Mouse (Mus musculus) MEL (cell line): ENCODE results near the gene Entpd7. TPM values are rescaled to one million over a fixed set of nuclear protein-coding genes. Genes with fewer than 3 reads are reported as not detected.

Source experiments
- DNase-seq: peaks from one replicate; pipeline ENCODE4 v3.0.0; 2011; ENCODE audit warnings: low read depth, low spot score
- H3K27ac ChIP-seq: 2 replicates; pipeline ENCODE4 v1.5.1; 2012; ENCODE audit warnings: low read depth, mild to moderate bottlenecking, control low read depth, low read length, moderate library complexity; ENCODE audit not compliant: control insufficient read depth
- H3K27me3 ChIP-seq, 2 experiments: fragments of 150-350 bp in 1 of 2; sonication (generic) in 1 of 2; 2 replicates each; pipeline ENCODE4 v1.6.1; 2012; ENCODE audit warnings: low read length in 2 of 2, mild to moderate bottlenecking in 2 of 2, improper control_type of control experiment in 1 of 2, moderate library complexity in 1 of 2; ENCODE audit not compliant: insufficient read depth in 2 of 2, control insufficient read depth in 1 of 2
- H3K36me3 ChIP-seq, 2 experiments: 2 replicates each; pipeline ENCODE4 v1.6.1; 2012 to 2014; ENCODE audit warnings: low read length in 2 of 2, improper control_type of control experiment in 1 of 2, inconsistent platforms in 1 of 2, mild to moderate bottlenecking in 1 of 2; ENCODE audit not compliant: insufficient read depth in 2 of 2, control insufficient read depth in 1 of 2
- H3K4me1 ChIP-seq, 2 experiments: fragments of 150-350 bp in 1 of 2; sonication (generic) in 1 of 2; 2 replicates each; pipeline ENCODE4 v1.6.1; 2012; ENCODE audit warnings: low read length in 2 of 2, improper control_type of control experiment in 1 of 2, mild to moderate bottlenecking in 1 of 2; ENCODE audit not compliant: insufficient read depth in 2 of 2, control insufficient read depth in 1 of 2
- H3K4me3 ChIP-seq, 2 experiments: fragments of 150-350 bp in 1 of 2; sonication (generic) in 1 of 2; 2 replicates each; pipeline ENCODE4 v1.5.1; 2012; ENCODE audit warnings: low read depth in 2 of 2, low read length in 2 of 2, mild to moderate bottlenecking in 2 of 2, moderate library complexity in 2 of 2, control low read depth in 1 of 2, improper control_type of control experiment in 1 of 2; ENCODE audit not compliant: control insufficient read depth in 1 of 2, insufficient read depth in 1 of 2
- H3K79me2 ChIP-seq: 2 replicates; pipeline ENCODE4 v1.6.1; 2012; ENCODE audit warnings: mild to moderate bottlenecking, low read length, moderate library complexity; ENCODE audit not compliant: control insufficient read depth, poor library complexity, insufficient read depth
- H3K9ac ChIP-seq: 2 replicates; pipeline ENCODE4 v1.6.1; 2012; ENCODE audit warnings: low read depth, mild to moderate bottlenecking, control low read depth, low read length, moderate library complexity; ENCODE audit not compliant: control insufficient read depth, poor library complexity, severe bottlenecking
- H3K9me3 ChIP-seq: fragments of 150-350 bp; sonication (generic); replicated peaks from 2 replicates; pipeline ENCODE4 v1.6.1; 2012; ENCODE audit warnings: mild to moderate bottlenecking, low read length, improper control_type of control experiment, moderate library complexity; ENCODE audit not compliant: insufficient read depth
- BHLHE40 ChIP-seq: IDR thresholded peaks from 2 replicates; pipeline ENCODE4 v1.6.1; 2012; ENCODE audit warnings: low read depth, mild to moderate bottlenecking, inconsistent platforms, low read length, improper control_type of control experiment, borderline replicate concordance
- CHD2 ChIP-seq: IDR thresholded peaks from 2 replicates; pipeline ENCODE4 v1.6.1; 2011; ENCODE audit warnings: low read length, improper control_type of control experiment
- CTCF ChIP-seq, 3 experiments: IDR thresholded peaks in 2 of 3; conservative IDR thresholded peaks in 1 of 3; 2 replicates each; pipeline ENCODE4 v1.5.1; 2011 to 2012; ENCODE audit warnings: low read length in 3 of 3, low read depth in 2 of 3, mild to moderate bottlenecking in 2 of 3, improper control_type of control experiment in 1 of 3, inconsistent platforms in 1 of 3, mixed read lengths in 1 of 3, moderate library complexity in 1 of 3; ENCODE audit not compliant: control insufficient read depth in 1 of 3, insufficient read depth in 1 of 3, poor library complexity in 1 of 3, severe bottlenecking in 1 of 3
- E2F4 ChIP-seq: IDR thresholded peaks from 2 replicates; pipeline ENCODE4 v1.6.1; 2011; ENCODE audit warnings: low read depth, low read length, improper control_type of control experiment, borderline replicate concordance
- ELF1 ChIP-seq: IDR thresholded peaks from 2 replicates; pipeline ENCODE4 v1.6.1; 2014; ENCODE audit warnings: low read depth, mild to moderate bottlenecking, inconsistent platforms, low read length, improper control_type of control experiment, moderate library complexity
- ETS1 ChIP-seq: IDR thresholded peaks from 2 replicates; pipeline ENCODE4 v1.6.1; 2012; ENCODE audit warnings: low read depth, mild to moderate bottlenecking, inconsistent platforms, low read length, improper control_type of control experiment, moderate library complexity
- HCFC1 ChIP-seq: IDR thresholded peaks from 2 replicates; pipeline ENCODE4 v1.6.1; 2012; ENCODE audit warnings: low read depth, mild to moderate bottlenecking, inconsistent platforms, low read length, improper control_type of control experiment, moderate library complexity
- MAFK ChIP-seq: IDR thresholded peaks from 2 replicates; pipeline ENCODE4 v1.6.1; 2011; ENCODE audit warnings: low read depth, mild to moderate bottlenecking, low read length, improper control_type of control experiment, borderline replicate concordance
- MAX ChIP-seq: IDR thresholded peaks from 2 replicates; pipeline ENCODE4 v1.6.1; 2011; ENCODE audit warnings: low read length, improper control_type of control experiment
- MAZ ChIP-seq: IDR thresholded peaks from 2 replicates; pipeline ENCODE4 v1.6.1; 2012; ENCODE audit warnings: low read depth, mild to moderate bottlenecking, inconsistent platforms, low read length, improper control_type of control experiment
- MXI1 ChIP-seq: IDR thresholded peaks from 2 replicates; pipeline ENCODE4 v1.6.1; 2011; ENCODE audit warnings: mild to moderate bottlenecking, low read depth, low read length, improper control_type of control experiment
- MYC ChIP-seq: IDR thresholded peaks from 2 replicates; pipeline ENCODE4 v1.6.1; 2011; ENCODE audit warnings: low read depth, mild to moderate bottlenecking, low read length, improper control_type of control experiment, moderate library complexity
- NELFE ChIP-seq: IDR thresholded peaks from 2 replicates; pipeline ENCODE4 v1.6.1; 2011; ENCODE audit warnings: low read depth, low read length, improper control_type of control experiment
- NRF1 ChIP-seq: IDR thresholded peaks from 2 replicates; pipeline ENCODE4 v1.6.1; 2014; ENCODE audit warnings: low read depth, mild to moderate bottlenecking, inconsistent platforms, low read length, improper control_type of control experiment, moderate library complexity; ENCODE audit not compliant: poor library complexity, insufficient read depth, severe bottlenecking
- POLR2A ChIP-seq, 2 experiments: IDR thresholded peaks; 2 replicates each; pipeline ENCODE4 v1.6.1; 2011 to 2012; ENCODE audit warnings: low read length in 2 of 2, mild to moderate bottlenecking in 2 of 2, control low read depth in 1 of 2, improper control_type of control experiment in 1 of 2, low read depth in 1 of 2, moderate library complexity in 1 of 2; ENCODE audit not compliant: control insufficient read depth in 1 of 2, insufficient read depth in 1 of 2, poor library complexity in 1 of 2
- SIN3A ChIP-seq: IDR thresholded peaks from 2 replicates; pipeline ENCODE4 v1.6.1; 2012; ENCODE audit warnings: low read length, improper control_type of control experiment, inconsistent platforms
- TAL1 ChIP-seq: IDR thresholded peaks from 2 replicates; pipeline ENCODE4 v1.6.1; 2012; ENCODE audit warnings: mild to moderate bottlenecking, inconsistent platforms, low read length, moderate library complexity, mixed read lengths
- TBP ChIP-seq: IDR thresholded peaks from 2 replicates; pipeline ENCODE4 v1.8.0; 2011; ENCODE audit warnings: low read depth, low read length, improper control_type of control experiment
- TCF12 ChIP-seq: IDR thresholded peaks from 2 replicates; pipeline ENCODE4 v1.6.1; 2014; ENCODE audit warnings: low read depth, mild to moderate bottlenecking, inconsistent platforms, low read length, improper control_type of control experiment, moderate library complexity
- USF2 ChIP-seq, 2 experiments: IDR thresholded peaks; 2 replicates each; pipeline ENCODE4 v1.6.1; 2011 to 2012; ENCODE audit warnings: improper control_type of control experiment in 2 of 2, low read length in 2 of 2, borderline replicate concordance in 1 of 2, inconsistent platforms in 1 of 2, low read depth in 1 of 2, mild to moderate bottlenecking in 1 of 2; ENCODE audit not compliant: insufficient read depth in 1 of 2
- ZC3H11A ChIP-seq: IDR thresholded peaks from 2 replicates; pipeline ENCODE4 v1.6.1; 2012; ENCODE audit warnings: low read depth, mild to moderate bottlenecking, inconsistent platforms, low read length, improper control_type of control experiment
- ZKSCAN1 ChIP-seq: IDR thresholded peaks from 2 replicates; pipeline ENCODE4 v1.6.1; 2012; ENCODE audit warnings: low read depth, mild to moderate bottlenecking, inconsistent platforms, low read length, improper control_type of control experiment, moderate library complexity
- ZMIZ1 ChIP-seq: IDR thresholded peaks from 2 replicates; pipeline ENCODE4 v1.6.1; 2012; ENCODE audit warnings: low read depth, mild to moderate bottlenecking, inconsistent platforms, low read length, improper control_type of control experiment, moderate library complexity
- polyA plus RNA-seq, 2 experiments: library from polyadenylated mRNA; stranded (reverse) in 1 of 2; unstranded in 1 of 2; fragments of >175 nt in 1 of 2; fragments of >200 nt in 1 of 2; gene quantifications; 2 replicates each; pipeline versions ENCODE4 v1.2.1 to v1.2.4; 2012; ENCODE audit warnings: low replicate concordance in 2 of 2, low read depth in 1 of 2; ENCODE audit not compliant: insufficient read length in 2 of 2, insufficient read depth in 1 of 2, missing spikeins in 1 of 2
- total RNA-seq: library from RNA; depleted of rRNA; stranded (reverse); fragments of 300-350 nt; gene quantifications from 2 replicates; pipeline ENCODE4 v1.2.3, GENCODE M21; 2012; rRNA removed

Gene Entpd7
- total RNA-seq = 7.7 and 8.0 TPM in 2 replicates
- polyA plus RNA-seq = 1 to 10 TPM in 1 of 2 experiments, not detected in 1; 4.2 TPM

- H3K27ac ChIP-seq = peak within 1 kb of the TSS; percentile 8
- TF ChIP-seq ZC3H11A (no peak), ELF1 (peak; percentile 77; the same call in 1 of the 2 replicates), POLR2A (IDR thresholded peaks at IDR 0.05; ENCODE audit: control insufficient read depth in 1 of 2, insufficient read depth in 1 of 2, low read depth in 1 of 2, low read length in 2 of 2, poor library complexity in 1 of 2) (peak; percentile 86 to 93; a peak in 3 of 4 replicates), CHD2 (no peak), TAL1 (no peak), BHLHE40 (no peak), ZMIZ1 (peak; percentile 87; the same call in 1 of the 2 replicates), USF2 (IDR thresholded peaks at IDR 0.05; ENCODE audit: borderline replicate concordance in 1 of 2, insufficient read depth in 1 of 2, low read depth in 1 of 2, low read length in 2 of 2) (no peak), ETS1 (0 out of 2 replicates have a peak, but pooled peaks have one; percentile 20), MAZ (peak; percentile 27; the same call in 1 of the 2 replicates), MAFK (no peak), ZKSCAN1 (no peak), TCF12 (peak; percentile 31), NELFE (peak; percentile 85), NRF1 (peak; percentile 65), HCFC1 (peak; percentile 74; the same call in 1 of the 2 replicates), CTCF (IDR thresholded peaks at IDR 0.05 in 2 of 3, conservative IDR thresholded peaks at IDR 0.05 in 1 of 3; ENCODE audit: control insufficient read depth in 1 of 3, insufficient read depth in 1 of 3, low read depth in 2 of 3, low read length in 3 of 3, poor library complexity in 1 of 3, severe bottlenecking in 1 of 3) (0 out of 6 replicates have a peak, but pooled peaks of 1 of the 3 experiments have one; percentile 4), TBP (peak; percentile 78), SIN3A (peak; percentile 95; the same call in 1 of the 2 replicates), MYC (0 out of 2 replicates have a peak, but pooled peaks have one; percentile 37), MAX (peak; percentile 36; the same call in 1 of the 2 replicates), MXI1 (peak; percentile 89), E2F4 (no peak)
- peaks cover 3 to 9% of the 10 kb centered on the region in 2 experiments; a peak in 3 of 4 replicates for H3K4me1 ChIP-seq
Measured at GRCm38 (mm10) chr19:43689419-43690246, at the start of gene Entpd7. TSS of gene Entpd7 (plus strand) at chr19:43689672.

More at GRCm38 (mm10) chr19:43689419-43690246, at the start of gene Entpd7:
- Histone ChIP-seq H3K9me3 (no peaks in the 10 kb centered on the region), H3K36me3 (peaks cover 0 to 4% of the 10 kb centered on the region in 2 experiments; a peak in 1 of 4 replicates), H3K4me3 (peak within 1 kb of the TSS; percentile 69 to 87), H3K9ac (peak within 1 kb of the TSS; percentile 71), H3K27me3 (no peaks in the 10 kb centered on the region), H3K79me2 (peaks cover 1% of the 10 kb centered on the region; the same call in 1 of the 2 replicates)
- peak; percentile 99 for DNase-seq
